Mouse (Mus musculus) heart, adult 2 months (tissue): ENCODE data around the gene Brf1. TPM values are rescaled to one million over a fixed set of nuclear protein-coding genes. Genes with fewer than 3 reads are reported as not detected.

Experiments
- DNase-seq, 2 experiments: peaks; one replicate each; pipeline ENCODE4 v3.0.0; 2021
- H3K27ac ChIP-seq: fragments of 200-600 bp; 2 replicates; pipeline ENCODE4 v1.8.1; 2022
- H3K27me3 ChIP-seq: fragments of 200-500 bp; 2 replicates; pipeline ENCODE4 v1.6.1; 2012; ENCODE audit warnings: mild to moderate bottlenecking, low read length, inconsistent platforms, mixed read lengths; ENCODE audit not compliant: control insufficient read depth, insufficient read depth
- H3K36me3 ChIP-seq: fragments of 200-500 bp; 2 replicates; pipeline ENCODE4 v1.6.1; 2012; ENCODE audit warnings: low read length, inconsistent platforms; ENCODE audit not compliant: control insufficient read depth, insufficient read depth
- H3K4me1 ChIP-seq: fragments of 200-500 bp; 2 replicates; pipeline ENCODE4 v1.6.1; 2011; ENCODE audit warnings: low read length; ENCODE audit not compliant: control insufficient read depth, insufficient read depth
- H3K4me3 ChIP-seq: fragments of 200-600 bp; 2 replicates; pipeline ENCODE4 v1.8.1; 2022
- H3K79me2 ChIP-seq: fragments of 200-500 bp; replicated peaks from 2 replicates; pipeline ENCODE4 v1.6.1; 2012; ENCODE audit warnings: mild to moderate bottlenecking, inconsistent platforms, low read length, moderate library complexity, mixed read lengths; ENCODE audit not compliant: control insufficient read depth, insufficient read depth
- H3K9ac ChIP-seq: fragments of 200-500 bp; 2 replicates; pipeline ENCODE4 v1.6.1; 2012; ENCODE audit warnings: low read depth, mild to moderate bottlenecking, control low read depth, inconsistent platforms, low read length, mixed read lengths
- CTCF ChIP-seq: fragments of 200-600 bp; IDR thresholded peaks from 2 replicates; pipeline ENCODE4 v1.8.1; 2022; ENCODE audit warnings: antibody characterized with exemption, mild to moderate bottlenecking, moderate library complexity
- EP300 ChIP-seq: fragments of 200-500 bp; IDR thresholded peaks from 2 replicates; pipeline ENCODE4 v1.6.1; 2011; ENCODE audit warnings: low read depth, low read length, control low read depth; ENCODE audit not compliant: insufficient read depth
- POLR2A ChIP-seq: fragments of 200-500 bp; IDR thresholded peaks from 2 replicates; pipeline ENCODE4 v1.6.1; 2011; ENCODE audit warnings: mild to moderate bottlenecking, low read depth, low read length, control low read depth; ENCODE audit not compliant: insufficient read depth
- WGBS: fragments of 180-500 bp; shearing (Covaris S2); methylation state at CpG from one replicate; pipeline ENCODE4 v1.1.7; 2018; 5-methylcytosine and 5-hydroxymethylcytosine counted together
- intact Hi-C: fragments of 180-260 bp; cut with DNase I; formaldehyde crosslinking; loops from one replicate; pipeline ENCODE4 v1.15.1; 2025
- polyA plus RNA-seq: library from polyadenylated mRNA; depleted of rRNA; stranded (reverse); fragments of >200 nt; gene quantifications from 2 replicates; pipeline ENCODE4 v1.2.3, GENCODE M21; 2012
- total RNA-seq, 2 experiments: library from RNA; stranded (reverse); gene quantifications; 2 replicates each; pipeline ENCODE4 v1.2.3; 2021

The Brf1 gene
- total and polyA plus RNA-seq, 3 experiments: 22.3 to 25.1 (median 22.4) TPM

DNA sequence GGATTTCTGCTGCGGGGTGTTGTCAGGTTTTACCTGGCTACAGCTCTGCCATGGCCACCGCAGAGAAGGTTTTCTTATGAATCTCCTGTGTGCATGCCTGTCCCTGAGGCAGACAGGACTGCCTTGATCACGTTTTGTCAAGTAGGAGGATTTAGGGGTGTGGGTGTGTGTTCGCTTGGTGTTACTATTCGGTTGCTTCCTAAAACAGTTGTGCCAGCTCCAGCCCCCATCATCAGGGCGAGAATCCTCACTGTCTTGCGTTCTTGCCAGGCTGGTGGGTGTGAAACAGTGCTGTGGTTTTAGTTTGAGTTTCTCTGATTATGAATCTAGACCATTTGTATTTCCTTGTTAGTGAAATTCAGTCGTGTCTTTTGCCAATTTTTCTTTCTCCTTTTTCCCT is 16.5 kb upstream of the Brf1 start:
- DNase-seq: no peak
- Histone ChIP-seq H3K27ac (no peak overlapping the region), H3K27me3 (no peaks in the 10 kb centered on the region), H3K9ac (no peak overlapping the region), H3K4me1 (peaks cover 6% of the 10 kb centered on the region), H3K36me3 (no peaks in the 10 kb centered on the region), H3K79me2 (0 out of 2 replicates have a peak, but pooled peaks cover 2% of the 10 kb centered on the region), H3K4me3 (no peak overlapping the region)
- intact Hi-C loops: no loop called here
- TF ChIP-seq CTCF (no peak), POLR2A (no peak), EP300 (no peak)
- 64% methylated on average over 8 of the region's 8 CpGs for WGBS

GRCm38 (mm10) chr12:113015956-113016355 is 15.5 kb upstream of the Brf1 start:
- Histone ChIP-seq H3K27me3 (no peaks in the 10 kb centered on the region), H3K4me1 (peaks cover 8% of the 10 kb centered on the region), H3K27ac (no peak overlapping the region), H3K36me3 (no peaks in the 10 kb centered on the region), H3K79me2 (0 out of 2 replicates have a peak, but pooled peaks cover 2% of the 10 kb centered on the region), H3K9ac (no peak overlapping the region), H3K4me3 (no peak overlapping the region)
- DNase-seq: no peak
- 74% methylated on average over 4 of the region's 4 CpGs for WGBS
- TF ChIP-seq POLR2A (no peak), CTCF (no peak), EP300 (no peak)
- intact Hi-C loops: loop anchor here (2.0 kb wide), 1 partner anchor 27 kb away; no protein-coding TSS in a partner anchor

DNA sequence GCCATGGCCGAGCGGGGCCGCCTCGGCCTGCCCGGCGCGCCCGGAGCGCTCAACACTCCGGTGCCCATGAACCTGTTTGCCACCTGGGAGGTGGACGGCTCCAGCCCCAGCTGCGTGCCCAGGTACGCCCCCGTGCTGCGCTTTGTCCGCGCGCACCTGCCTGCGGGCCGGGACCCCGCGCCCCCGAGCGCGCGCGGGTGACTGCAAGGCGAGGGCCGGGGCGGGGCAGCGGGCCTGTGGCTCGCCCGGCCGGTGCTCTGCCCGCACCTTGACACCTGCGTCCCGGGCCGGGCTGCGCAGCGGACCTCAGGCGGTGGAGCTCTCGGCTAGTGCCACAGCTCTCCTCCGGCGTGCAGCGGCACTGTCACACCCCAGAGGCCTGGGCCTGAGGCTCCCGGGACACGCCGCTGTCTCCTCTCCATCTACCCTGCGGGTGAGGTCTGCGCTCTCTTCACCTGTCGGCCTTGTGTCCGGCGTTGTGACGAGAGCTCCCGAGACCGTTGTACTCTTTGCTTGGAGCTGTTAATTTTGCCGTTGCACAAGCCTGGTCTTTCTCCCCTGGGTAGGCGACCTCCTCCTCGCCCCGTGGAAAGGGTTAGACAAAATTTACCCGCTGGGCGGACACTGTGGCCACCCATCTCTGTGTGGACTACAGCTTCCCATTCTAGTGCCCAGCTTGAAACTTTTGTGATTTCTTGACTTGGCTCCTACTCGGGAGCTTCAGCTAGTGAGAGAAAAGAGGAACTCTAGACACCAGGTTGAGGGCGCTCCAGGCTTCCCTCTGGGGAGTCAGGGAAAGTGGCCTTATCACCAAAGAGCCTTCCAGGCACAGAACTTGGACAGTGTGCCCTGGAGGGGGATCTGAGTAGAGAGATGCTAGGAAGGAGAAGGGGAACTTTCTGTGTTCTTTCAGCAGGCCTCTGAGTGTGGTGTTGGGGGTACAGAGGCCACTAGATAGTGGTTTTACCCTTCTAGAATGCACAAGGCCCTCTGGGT is 14.4 kb upstream of the Brf1 start:
- Histone ChIP-seq H3K27ac (peak overlapping the region; percentile 94), H3K4me3 (peak overlapping the region; percentile 80), H3K79me2 (0 out of 2 replicates have a peak, but pooled peaks cover 2% of the 10 kb centered on the region), H3K27me3 (no peaks in the 10 kb centered on the region), H3K36me3 (no peaks in the 10 kb centered on the region), H3K4me1 (peaks cover 8% of the 10 kb centered on the region), H3K9ac (peak overlapping the region; percentile 100)
- intact Hi-C loops: loop anchor here (1.0 to 2.0 kb wide), 2 partner anchors 14 to 28 kb away; no protein-coding TSS in a partner anchor
- 3% methylated on average over 64 of the region's 64 CpGs for WGBS
- no peak for TF ChIP-seq POLR2A
- no peak for TF ChIP-seq EP300
- peak; percentile 14; the same call in 1 of the 2 replicates for TF ChIP-seq CTCF
- DNase-seq: peak; percentile 74

DNA sequence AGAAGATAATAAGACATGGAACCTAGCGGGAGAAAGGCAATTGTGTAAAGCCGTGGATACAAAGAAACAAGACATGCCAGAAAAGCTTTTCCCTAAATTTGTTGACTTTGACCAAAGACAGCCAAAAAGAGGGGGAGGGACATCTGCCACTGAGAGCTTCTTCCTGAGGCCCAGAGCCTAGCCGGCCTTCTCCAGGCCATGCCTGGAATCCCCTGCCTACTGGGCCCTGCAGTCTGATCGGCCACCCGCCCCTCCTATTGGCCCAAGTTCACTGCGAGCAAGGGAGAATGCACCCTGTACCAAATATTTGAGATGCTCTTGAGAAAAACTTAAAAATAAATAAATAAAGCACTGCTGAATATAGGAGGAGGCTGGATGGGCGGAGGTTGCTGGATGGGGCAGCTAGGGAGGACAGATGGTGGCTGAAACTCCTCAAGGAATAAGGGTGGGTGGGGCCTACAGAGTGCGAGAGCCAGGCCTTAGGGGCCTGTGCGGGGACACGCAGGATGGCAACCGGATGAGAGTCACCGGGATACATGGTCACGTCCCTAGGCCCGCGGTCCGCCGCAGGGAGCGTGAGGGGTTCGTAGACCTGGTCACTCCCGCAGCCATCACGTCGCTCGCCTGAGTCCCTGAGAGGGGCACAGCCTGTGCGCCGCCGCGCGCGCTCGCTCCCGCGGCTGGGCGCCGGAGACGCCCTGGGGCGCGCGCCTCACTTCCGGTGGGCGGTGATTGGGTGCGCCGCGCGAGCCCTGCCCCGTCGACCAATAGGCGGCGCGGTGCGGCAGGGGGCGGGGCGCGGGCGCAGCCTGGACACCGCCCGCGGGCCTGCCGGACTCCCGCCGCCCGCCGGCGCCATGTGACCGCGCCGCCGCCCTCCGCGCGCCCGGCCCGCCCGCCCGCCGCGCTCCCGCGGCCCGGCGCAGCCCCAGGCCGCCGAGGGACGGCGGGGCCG is 13.4 kb upstream of the Brf1 start, which contains the start of gene Pacs2:
TSS of gene Pacs2 (plus strand) at position 905 of the 955 bp plus-strand sequence.
- TF ChIP-seq POLR2A: peak; percentile 96
- TF ChIP-seq EP300: no peak; the same call in 1 of the 2 replicates
- H3K27me3 ChIP-seq: no peaks in the 10 kb centered on the region
- peak within 1 kb of the TSS; percentile 100 for H3K9ac ChIP-seq
- H3K27ac ChIP-seq: peak within 1 kb of the TSS; percentile 98
- H3K79me2 ChIP-seq: 0 out of 2 replicates have a peak, but pooled peaks cover 2% of the 10 kb centered on the region
- peak; percentile 98 for DNase-seq
- H3K36me3 ChIP-seq: no peaks in the 10 kb centered on the region
- WGBS: 8% methylated on average over 83 of the region's 85 CpGs
- intact Hi-C loops: loop anchor here (1.0 to 2.0 kb wide), 2 partner anchors 13 to 29 kb away; no protein-coding TSS in a partner anchor
- H3K4me3 ChIP-seq: peak within 1 kb of the TSS; percentile 89
- peaks cover 8% of the 10 kb centered on the region for H3K4me1 ChIP-seq

- 67% methylated on average over 3 of the region's 3 CpGs for WGBS
- H3K27me3 ChIP-seq: no peaks in the 10 kb centered on the region
- DNase-seq: peak; percentile 40 to 41
- TF ChIP-seq CTCF (no peak), EP300 (no peak), POLR2A (no peak)
- H3K27ac ChIP-seq: peak overlapping the region; percentile 98
- intact Hi-C loops: no loop called here
- H3K9ac ChIP-seq: no peak overlapping the region
- H3K4me1 ChIP-seq: peaks cover 8% of the 10 kb centered on the region
- 0 out of 2 replicates have a peak, but pooled peaks cover 2% of the 10 kb centered on the region for H3K79me2 ChIP-seq
- no peaks in the 10 kb centered on the region for H3K36me3 ChIP-seq
- no peak overlapping the region for H3K4me3 ChIP-seq
Observed at GRCm38 (mm10) chr12:113013021-113013491, 12.6 kb upstream of the Brf1 start.
